Mouse (Mus musculus): ENCODE data around the gene Lta.

DNA sequence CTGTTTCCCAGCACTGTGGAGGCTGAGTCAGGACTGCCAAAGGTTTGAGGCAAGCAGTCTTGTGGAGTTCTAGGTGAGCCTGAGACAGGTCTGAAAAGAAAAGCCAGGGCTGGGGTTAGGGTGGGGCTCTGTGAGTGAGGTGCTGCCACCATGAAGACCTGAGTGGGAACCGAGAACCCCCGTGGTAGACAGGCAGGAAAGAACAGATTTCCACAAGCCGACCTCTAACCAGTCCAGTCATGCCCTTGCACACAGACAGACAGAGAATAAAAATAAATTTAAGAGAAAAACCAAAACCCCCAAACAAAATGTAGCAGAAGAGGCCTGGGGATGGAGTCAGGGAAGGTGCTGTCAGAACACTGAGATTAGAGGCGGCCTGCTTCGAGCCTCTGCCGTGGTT lies 29.8 kb downstream of the Lta start:
- TF ChIP-seq CTCF (conservative IDR thresholded peaks at IDR 0.05; ENCODE audit: low read length) (no peak), NANOG (IDR thresholded peaks at IDR 0.05; ENCODE audit: borderline replicate concordance, low read length) (no peak)

All from E14TG2a.4 (cell line).